Mouse (Mus musculus): ENCODE results near the gene Ccsap.

GRCm38 (mm10) chr8:123858941-123859647 is 915 bp downstream of the Ccsap start:
- TF ChIP-seq POLR2A (IDR thresholded peaks at IDR 0.05; ENCODE audit: extremely low read depth, insufficient read depth, low read length) (no peak), CTCF (IDR thresholded peaks at IDR 0.05; ENCODE audit: extremely low read depth, insufficient read depth, low read length) (no peak)
